Mouse (Mus musculus) midbrain, postnatal 0 days (tissue): ENCODE data around the gene Rhoh. TPM values are rescaled to one million over a fixed set of nuclear protein-coding genes. Genes with fewer than 3 reads are reported as not detected.

ENCODE experiments used
- ATAC-seq: fragments of 200-750 bp; cut with Nextera tagmentation; 2 replicates; pipeline ENCODE4 v1.8.0; 2017; ENCODE audit warnings: moderate number of reproducible peaks, mild to moderate bottlenecking, moderate TSS enrichment, moderate library complexity; ENCODE audit not compliant: low FRiP score
- DNase-seq: peaks from one replicate; pipeline ENCODE4 v3.0.0-alpha.2; 2015; ENCODE audit warnings: low spot score
- H3K27ac ChIP-seq: fragments of 300-500 bp; sonication (generic); 2 replicates; pipeline ENCODE4 v1.5.1; 2014; ENCODE audit warnings: low read depth, mild to moderate bottlenecking, low read length, mixed read lengths
- H3K27me3 ChIP-seq: fragments of 300-500 bp; sonication (generic); 2 replicates; pipeline ENCODE4 v1.6.1; 2014; ENCODE audit warnings: low read length, control low read depth, mixed read lengths; ENCODE audit not compliant: insufficient read depth
- H3K36me3 ChIP-seq: fragments of 300-500 bp; sonication (generic); 2 replicates; pipeline ENCODE4 v1.6.1; 2014; ENCODE audit warnings: low read length, control low read depth, mixed read lengths; ENCODE audit not compliant: insufficient read depth
- H3K4me1 ChIP-seq: fragments of 300-500 bp; sonication (generic); 2 replicates; pipeline ENCODE4 v1.6.1; 2014; ENCODE audit warnings: mild to moderate bottlenecking, control low read depth, antibody characterized with exemption, low read length, mixed read lengths; ENCODE audit not compliant: insufficient read depth
- H3K4me2 ChIP-seq: fragments of 300-500 bp; sonication (generic); 2 replicates; pipeline ENCODE4 v1.6.1; 2014; ENCODE audit warnings: low read depth, mild to moderate bottlenecking, low read length, mixed read lengths; ENCODE audit not compliant: poor library complexity, severe bottlenecking
- H3K4me3 ChIP-seq: fragments of 300-500 bp; sonication (generic); 2 replicates; pipeline ENCODE4 v1.5.1; 2014; ENCODE audit warnings: low read depth, mild to moderate bottlenecking, low read length, moderate library complexity
- H3K9ac ChIP-seq: fragments of 300-500 bp; sonication (generic); replicated peaks from 2 replicates; pipeline ENCODE4 v1.6.1; 2014; ENCODE audit warnings: mild to moderate bottlenecking, low read length, moderate library complexity, mixed read lengths; ENCODE audit not compliant: poor library complexity, severe bottlenecking
- H3K9me3 ChIP-seq: fragments of 300-500 bp; sonication (generic); 2 replicates; pipeline ENCODE4 v1.6.1; 2016; ENCODE audit warnings: low read length, control low read depth
- CTCF ChIP-seq: IDR thresholded peaks from 2 replicates; pipeline ENCODE4 v1.5.1; 2016; ENCODE audit warnings: antibody characterized with exemption, mild to moderate bottlenecking
- WGBS: fragments of 180-500 bp; shearing (Covaris S2); extraction: QIAGEN DNeasy Blood & Tissue Kit; methylation state at CpG from one replicate; pipeline ENCODE4 v1.1.7; 2014; 5-methylcytosine and 5-hydroxymethylcytosine counted together
- polyA plus RNA-seq: library from polyadenylated mRNA; unstranded; fragments of >200 nt; fragmentation: Nextera tagmentation; extraction: Ambion mirVana; gene quantifications from 2 replicates; pipeline ENCODE4 v1.2.1, GENCODE M21; 2015
- total RNA-seq: library from RNA; depleted of rRNA; stranded (reverse); fragments of >200 nt; gene quantifications from 2 replicates; pipeline ENCODE4 v1.2.3, GENCODE M21; 2014

Gene Rhoh
- total and polyA plus RNA-seq, 2 experiments from 2014 or later, result 0.33 to 0.51 TPM

DNA sequence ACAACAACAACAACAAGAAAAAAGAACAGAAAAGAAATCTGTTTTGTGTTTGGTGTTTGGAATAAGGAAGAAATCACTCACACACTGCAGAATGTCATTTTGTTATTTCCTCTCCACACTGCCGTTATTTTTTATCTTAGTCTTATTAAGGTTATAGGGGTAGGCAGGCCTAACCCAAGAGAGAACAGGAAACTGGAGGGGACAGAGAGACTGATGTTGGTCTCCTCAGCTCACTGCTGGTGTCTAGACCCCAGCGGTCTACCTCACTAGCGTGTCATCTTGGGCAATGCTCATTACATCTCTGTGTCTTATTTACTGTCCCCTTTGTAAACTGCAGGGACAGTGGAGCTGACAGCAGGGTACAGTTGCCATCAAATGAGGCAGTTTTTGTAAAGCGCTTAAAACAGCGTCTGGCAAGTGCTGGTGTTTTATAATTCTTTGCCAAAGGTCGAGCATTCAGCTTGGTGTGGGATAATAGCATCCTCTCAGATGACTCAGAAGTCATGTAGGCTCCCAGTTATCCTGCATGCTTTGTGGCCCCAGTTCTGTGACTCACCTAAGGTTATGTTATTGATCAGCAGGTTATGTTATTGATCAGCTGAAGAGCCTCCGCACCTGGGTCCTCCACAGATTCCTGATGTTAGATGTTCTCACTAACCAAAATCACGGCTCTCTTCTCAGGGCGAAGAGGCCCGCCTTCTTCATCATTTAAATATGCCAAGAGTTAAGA, 21.6 kb downstream of the Rhoh start:
- H3K9me3 ChIP-seq, result no peaks in the 10 kb centered on the region
- H3K9ac ChIP-seq, result no peak overlapping the region
- H3K27me3 ChIP-seq, result no peaks in the 10 kb centered on the region
- 82% methylated on average over 10 of the region's 10 CpGs for WGBS
- no peak for ATAC-seq
- no peaks in the 10 kb centered on the region for H3K36me3 ChIP-seq
- no peak for TF ChIP-seq CTCF
- H3K4me1 ChIP-seq, result no peaks in the 10 kb centered on the region
- no peak overlapping the region for H3K4me2 ChIP-seq
- no peak overlapping the region for H3K27ac ChIP-seq
- no peak for DNase-seq
- H3K4me3 ChIP-seq, result no peak overlapping the region

GRCm38 (mm10) chr5:65883355-65883754, 22.3 kb downstream of the Rhoh start:
- H3K27me3 ChIP-seq, result no peaks in the 10 kb centered on the region
- WGBS, result 55% methylated on average over 5 of the region's 5 CpGs
- no peak overlapping the region for H3K27ac ChIP-seq
- DNase-seq, result peak; percentile 12
- H3K9me3 ChIP-seq, result no peaks in the 10 kb centered on the region
- TF ChIP-seq CTCF, result no peak
- H3K36me3 ChIP-seq, result no peaks in the 10 kb centered on the region
- no peak for ATAC-seq
- H3K4me1 ChIP-seq, result no peaks in the 10 kb centered on the region
- no peak overlapping the region for H3K4me2 ChIP-seq
- no peak overlapping the region for H3K4me3 ChIP-seq
- H3K9ac ChIP-seq, result no peak overlapping the region

DNA sequence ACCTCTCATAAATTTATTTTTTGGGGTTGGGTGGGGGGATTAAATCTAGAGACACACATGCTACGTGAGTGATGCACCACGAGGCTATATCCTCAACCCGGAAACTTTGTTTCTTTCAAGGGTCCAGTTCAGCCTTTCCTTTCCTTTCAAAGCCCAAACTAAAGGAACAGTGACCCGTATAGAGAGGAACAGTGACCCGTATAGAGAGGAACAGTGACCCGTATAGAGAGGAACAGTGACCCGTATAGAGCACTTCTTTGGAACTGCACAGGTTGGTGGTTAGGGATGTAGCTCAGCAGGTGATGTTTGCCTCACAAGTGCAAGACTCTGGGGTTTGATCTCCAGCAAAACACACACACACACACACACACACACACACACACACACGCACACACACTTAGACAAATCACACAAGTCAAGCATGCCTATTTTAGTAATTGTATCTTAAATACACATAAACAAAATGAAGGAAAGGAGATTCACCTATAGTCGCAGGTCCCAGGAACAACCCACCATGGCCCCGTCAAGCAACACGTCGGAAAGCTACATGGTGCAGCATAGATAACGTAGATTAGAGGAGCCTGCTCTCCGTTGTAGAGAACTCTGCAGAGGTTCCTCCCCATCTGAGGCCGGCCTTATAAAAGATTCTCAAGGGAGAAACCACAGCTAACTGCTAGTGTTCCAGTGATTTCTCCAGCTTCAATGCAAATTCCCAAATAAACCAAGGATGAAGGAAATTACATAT, 24.9 kb downstream of the Rhoh start:
- Histone ChIP-seq H3K9me3 (no peaks in the 10 kb centered on the region), H3K27ac (no peak overlapping the region), H3K36me3 (no peaks in the 10 kb centered on the region), H3K4me1 (no peaks in the 10 kb centered on the region), H3K4me3 (no peak overlapping the region), H3K27me3 (no peaks in the 10 kb centered on the region), H3K9ac (no peak overlapping the region), H3K4me2 (no peak overlapping the region)
- no peak for ATAC-seq
- 48% methylated on average over 15 of the region's 15 CpGs for WGBS
- DNase-seq, result no peak
- no peak for TF ChIP-seq CTCF

- no peak overlapping the region for H3K27ac ChIP-seq
- no peaks in the 10 kb centered on the region for H3K4me1 ChIP-seq
- no peaks in the 10 kb centered on the region for H3K27me3 ChIP-seq
- no peaks in the 10 kb centered on the region for H3K36me3 ChIP-seq
- no peak for TF ChIP-seq CTCF
- no peak for ATAC-seq
- WGBS, result 90% methylated on average over 5 of the region's 5 CpGs
- no peak overlapping the region for H3K4me3 ChIP-seq
- no peak for DNase-seq
- no peak overlapping the region for H3K9ac ChIP-seq
- H3K9me3 ChIP-seq, result no peaks in the 10 kb centered on the region
- no peak overlapping the region for H3K4me2 ChIP-seq
These were observed 27.1 kb downstream of the Rhoh start for GRCm38 (mm10) chr5:65888102-65888501.

DNA sequence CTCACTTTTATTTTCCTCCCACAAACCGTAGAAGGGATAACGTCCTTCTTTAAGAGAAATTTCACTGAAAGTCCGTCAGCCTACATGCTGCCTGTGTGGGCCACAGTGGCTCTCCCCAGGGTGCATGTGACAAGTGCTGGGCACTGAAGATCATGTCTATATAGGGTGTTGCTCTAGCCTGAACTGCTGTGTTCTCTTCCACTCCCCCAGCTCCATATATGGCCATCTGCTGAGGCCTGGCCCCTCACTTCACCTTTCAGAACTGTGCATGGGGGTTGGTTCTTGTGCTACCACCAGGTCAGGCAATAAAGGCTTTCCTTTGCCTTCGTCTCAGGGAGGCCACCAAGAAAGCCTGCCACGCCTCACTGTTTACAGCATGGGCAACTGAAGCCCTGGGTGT, 28.0 kb downstream of the Rhoh start:
- ATAC-seq (no peak), DNase-seq (no peak)
- 72% methylated on average over 5 of the region's 5 CpGs for WGBS
- Histone ChIP-seq H3K9ac (no peak overlapping the region), H3K36me3 (no peaks in the 10 kb centered on the region), H3K9me3 (no peaks in the 10 kb centered on the region), H3K27ac (no peak overlapping the region), H3K4me1 (no peaks in the 10 kb centered on the region), H3K4me3 (no peak overlapping the region), H3K27me3 (no peaks in the 10 kb centered on the region), H3K4me2 (no peak overlapping the region)
- TF ChIP-seq CTCF, result no peak

DNA sequence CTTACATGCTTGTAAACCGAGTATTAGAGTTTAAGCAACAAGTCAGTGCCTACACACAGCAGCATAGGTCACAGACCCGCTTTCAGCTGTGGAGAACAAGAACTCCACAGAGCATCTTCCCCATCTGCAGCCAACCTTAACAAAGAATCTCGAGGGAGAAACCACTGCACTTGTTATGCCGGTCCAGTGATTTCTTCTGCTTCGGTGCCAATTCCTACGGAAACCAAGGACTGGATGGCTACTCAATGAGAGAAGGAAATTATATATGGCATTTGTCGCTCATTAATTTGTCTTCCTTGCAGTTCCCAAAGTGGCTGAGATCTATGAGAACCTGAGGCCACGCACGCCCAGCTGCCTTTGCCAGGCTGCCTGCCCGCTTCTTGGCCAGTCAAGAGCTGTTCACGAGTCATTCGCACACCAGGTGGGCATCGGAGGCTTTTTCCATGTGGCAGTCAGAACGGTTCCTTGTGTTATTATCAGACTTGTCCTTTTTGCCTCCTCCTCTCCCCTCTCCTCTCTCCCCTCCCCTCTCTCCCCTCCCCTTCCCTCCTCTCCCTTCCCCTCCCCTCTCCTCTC, 30.3 kb downstream of the Rhoh start:
- DNase-seq (peak; percentile 36), ATAC-seq (no peak)

More for the DNA sequence above, 30.3 kb downstream of the Rhoh start:
- no peaks in the 10 kb centered on the region for H3K27me3 ChIP-seq
- H3K4me1 ChIP-seq, result no peaks in the 10 kb centered on the region
- H3K4me3 ChIP-seq, result no peak overlapping the region
- no peaks in the 10 kb centered on the region for H3K36me3 ChIP-seq
- H3K9me3 ChIP-seq, result no peaks in the 10 kb centered on the region
- 67% methylated on average over 14 of the region's 14 CpGs for WGBS
- no peak overlapping the region for H3K27ac ChIP-seq
- H3K4me2 ChIP-seq, result no peak overlapping the region
- TF ChIP-seq CTCF, result no peak
- H3K9ac ChIP-seq, result no peak overlapping the region
